Mouse (Mus musculus) lung, adult 2 months (tissue): Measurements from ENCODE around the gene Polr3g. TPM values are rescaled to one million over a fixed set of nuclear protein-coding genes. Genes with fewer than 3 reads are reported as not detected.
"Not testable (repeated sequence)": the region's sequence is repeated elsewhere in the genome, so short reads cannot be mapped to it uniquely, and the experiment has no call there.

Source experiments
- DNase-seq: peaks from one replicate; pipeline ENCODE4 v3.0.0; 2022
- H3K4me1 ChIP-seq: fragments of 200-500 bp; 2 replicates; pipeline ENCODE4 v1.6.1; 2011; ENCODE audit warnings: low read length; ENCODE audit not compliant: control insufficient read depth, insufficient read depth
- H3K4me3 ChIP-seq: fragments of 200-500 bp; replicated peaks from 2 replicates; pipeline ENCODE3; 2011; ENCODE audit warnings: low read depth, mild to moderate bottlenecking, control low read depth, low read length; ENCODE audit errors: extremely low read depth
- CTCF ChIP-seq: fragments of 200-500 bp; IDR thresholded peaks from 2 replicates; pipeline ENCODE4 v1.5.1; 2011; ENCODE audit warnings: mild to moderate bottlenecking, low read length, control low read depth; ENCODE audit not compliant: insufficient read depth
- POLR2A ChIP-seq: fragments of 200-500 bp; IDR thresholded peaks from 2 replicates; pipeline ENCODE4 v1.6.1; 2011; ENCODE audit warnings: low read depth, mild to moderate bottlenecking, control low read depth, low read length, borderline replicate concordance; ENCODE audit errors: extremely low read depth
- WGBS: fragments of 180-500 bp; shearing (Covaris S2); methylation state at CpG from one replicate; pipeline ENCODE4 v1.1.7; 2018; 5-methylcytosine and 5-hydroxymethylcytosine counted together
- polyA plus RNA-seq: library from polyadenylated mRNA; depleted of rRNA; stranded (reverse); fragments of >200 nt; gene quantifications from 2 replicates; pipeline ENCODE4 v1.2.3, GENCODE M21; 2012

Gene Polr3g
- polyA plus RNA-seq, 1 experiment, result 6.4 TPM

DNA sequence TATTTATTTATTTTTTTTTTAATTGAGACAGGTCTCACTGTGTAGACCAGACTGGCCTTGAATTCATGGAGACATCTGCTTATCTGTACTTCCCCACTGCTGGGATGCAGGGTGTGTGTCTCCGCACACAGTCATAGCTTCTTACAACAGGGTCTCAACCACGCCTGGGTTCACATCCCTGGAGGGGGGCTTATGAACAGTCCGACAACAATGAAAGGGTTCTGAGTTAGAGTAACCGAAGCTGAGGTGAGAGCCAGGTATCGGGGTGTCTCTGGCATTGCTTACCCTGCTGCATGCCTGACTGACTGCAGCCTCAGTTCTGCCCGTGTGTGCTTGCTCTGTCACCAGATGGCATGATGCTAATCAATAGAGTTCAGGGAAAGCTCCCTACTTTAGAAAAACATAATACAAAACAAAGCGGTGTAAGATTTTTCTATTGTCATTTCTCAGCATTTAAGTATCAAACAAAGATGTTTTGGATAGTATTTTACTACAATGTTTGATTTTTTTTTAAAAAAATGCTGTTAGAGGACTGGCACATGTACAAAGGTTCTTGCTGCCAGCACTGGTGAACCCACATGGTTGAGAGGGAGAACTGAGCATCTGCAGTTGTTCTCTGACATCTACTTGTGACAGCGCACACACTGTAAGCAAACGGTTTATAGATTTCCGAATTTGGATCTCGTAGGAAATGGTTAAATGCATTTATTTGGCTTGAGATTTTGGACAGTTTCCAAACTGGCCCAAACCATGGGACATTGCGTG is 47.1 kb downstream of the Polr3g start:
- TF ChIP-seq POLR2A, result no peak
- TF ChIP-seq CTCF, result no peak
- H3K4me3 ChIP-seq, result no peak overlapping the region
- H3K4me1 ChIP-seq, result no peaks in the 10 kb centered on the region; the same call in none of the 2 replicates
- DNase-seq, result no peak
- 77% methylated on average over 12 of the region's 12 CpGs for WGBS

GRCm38 (mm10) chr13:81658053-81658752 is 52.6 kb downstream of the Polr3g start:
- H3K4me1 ChIP-seq, result no peaks in the 10 kb centered on the region; the same call in none of the 2 replicates

GRCm38 (mm10) chr13:81657351-81658052 is 53.3 kb downstream of the Polr3g start, which contains the start of gene Lysmd3:
Gene Lysmd3 (plus strand): TSS chr13:81657663.
- Histone ChIP-seq H3K4me1 (no peaks in the 10 kb centered on the region; the same call in none of the 2 replicates), H3K4me3 (peak within 1 kb of the TSS; percentile 70)
- peak; percentile 51 for TF ChIP-seq POLR2A
- TF ChIP-seq CTCF, result no peak
- 1% methylated on average over 72 of the region's 73 CpGs for WGBS
- DNase-seq, result peak; percentile 90

More at GRCm38 (mm10) chr13:81658053-81658752, 52.6 kb downstream of the Polr3g start:
- H3K4me3 ChIP-seq, result peak overlapping the region; percentile 70
- no peak for DNase-seq
- TF ChIP-seq CTCF (no peak), POLR2A (no peak)
- WGBS, result 2% methylated on average over 21 of the region's 21 CpGs

GRCm38 (mm10) chr13:81657008-81657350 is 53.8 kb downstream of the Polr3g start:
- Histone ChIP-seq H3K4me1 (no peaks in the 10 kb centered on the region; the same call in none of the 2 replicates), H3K4me3 (peak overlapping the region; percentile 58)
- TF ChIP-seq CTCF, result no peak
- no peak for TF ChIP-seq POLR2A
- WGBS, result 19% methylated on average over 5 of the region's 5 CpGs
- DNase-seq, result no peak

GRCm38 (mm10) chr13:81656091-81656850 is 54.5 kb downstream of the Polr3g start:
- Histone ChIP-seq H3K4me1 (no peaks in the 10 kb centered on the region; the same call in none of the 2 replicates), H3K4me3 (no peak overlapping the region)
- DNase-seq, result no peak
- TF ChIP-seq CTCF (no peak), POLR2A (no peak)
- WGBS, result 38% methylated on average over 14 of the region's 14 CpGs

DNA sequence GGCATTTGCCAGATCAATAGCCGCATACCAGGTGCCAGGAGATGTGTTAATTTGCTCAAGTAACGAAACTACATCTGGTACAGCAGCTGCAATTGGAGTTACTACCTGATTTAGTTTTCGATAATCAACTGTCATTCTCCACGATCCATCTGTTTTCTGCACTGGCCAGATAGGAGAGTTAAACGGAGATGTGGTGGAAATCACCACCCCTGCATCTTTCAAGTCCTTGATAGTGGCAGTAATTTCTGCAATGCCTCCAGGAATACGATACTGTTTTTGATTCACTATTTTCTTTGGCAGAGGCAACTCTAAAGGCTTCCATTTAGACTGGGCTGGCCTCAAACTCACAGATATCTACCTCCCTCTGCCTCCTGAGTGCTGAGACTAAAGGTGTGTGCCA is 60.4 kb downstream of the Polr3g start:
- not testable (repeated sequence) for DNase-seq, H3K4me3 ChIP-seq, H3K4me1 ChIP-seq
- 72% methylated on average over 5 of the region's 6 CpGs for WGBS

DNA sequence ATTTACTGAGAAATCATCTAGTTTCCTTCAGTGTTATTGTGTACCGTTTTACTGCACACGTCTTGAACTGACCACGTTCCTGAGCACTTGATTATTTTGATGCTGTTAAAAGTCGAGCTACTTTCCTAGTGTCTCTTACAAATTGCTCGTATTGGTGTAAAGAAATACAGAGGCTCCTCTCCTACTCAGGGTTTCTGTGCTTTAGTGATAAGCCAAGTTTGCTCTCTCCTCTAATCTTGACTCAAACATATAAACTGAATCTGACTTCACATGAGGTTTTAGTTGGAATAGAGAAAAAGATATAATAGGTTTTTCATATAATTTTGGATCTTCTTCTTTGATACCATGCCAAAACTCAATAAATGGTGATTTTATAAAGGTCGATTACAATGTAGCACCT is 64.5 kb downstream of the Polr3g start:
- no peak for DNase-seq
- Histone ChIP-seq H3K4me3 (no peak overlapping the region), H3K4me1 (no peaks in the 10 kb centered on the region)
- TF ChIP-seq CTCF (no peak), POLR2A (no peak)
- 73% methylated on average over 6 of the region's 6 CpGs for WGBS

GRCm38 (mm10) chr13:81644047-81644565 is 66.7 kb downstream of the Polr3g start:
- TF ChIP-seq POLR2A (no peak), CTCF (no peak)
- WGBS, result 84% methylated on average over 11 of the region's 11 CpGs
- no peaks in the 10 kb centered on the region for H3K4me1 ChIP-seq
- no peak overlapping the region for H3K4me3 ChIP-seq
- no peak for DNase-seq

- WGBS, result 50% methylated on average over 7 of the region's 7 CpGs
- TF ChIP-seq POLR2A (no peak), CTCF (no peak)
- Histone ChIP-seq H3K4me1 (no peaks in the 10 kb centered on the region), H3K4me3 (no peak overlapping the region)
- no peak for DNase-seq
Observed at GRCm38 (mm10) chr13:81642491-81643149, 68.2 kb downstream of the Polr3g start.
